Mouse (Mus musculus) CH12.LX (cell line): ENCODE measurements around the gene Gabpb2. TPM values are rescaled to one million over a fixed set of nuclear protein-coding genes. Genes with fewer than 3 reads are reported as not detected.

Source experiments
- DNase-seq: peaks from one replicate; pipeline ENCODE4 v3.0.0-alpha.2; 2013; ENCODE audit errors: extremely low read depth
- H3K27ac ChIP-seq: 2 replicates; pipeline ENCODE4 v1.5.1; 2012; ENCODE audit warnings: low read depth, mild to moderate bottlenecking, control low read depth, moderate library complexity; ENCODE audit not compliant: insufficient read depth
- H3K27me3 ChIP-seq: replicated peaks from 2 replicates; pipeline ENCODE3; 2012; ENCODE audit warnings: inconsistent platforms
- H3K36me3 ChIP-seq, 2 experiments: replicated peaks in 1 of 2; 2 replicates each; pipeline versions ENCODE3 to v1.6.1; 2012; ENCODE audit warnings: inconsistent platforms in 1 of 2, low read length in 1 of 2, mild to moderate bottlenecking in 1 of 2, mixed read lengths in 1 of 2, moderate library complexity in 1 of 2; ENCODE audit not compliant: control insufficient read depth in 1 of 2, insufficient read depth in 1 of 2
- H3K4me1 ChIP-seq, 2 experiments: 2 replicates each; pipeline ENCODE4 v1.6.1; 2012; ENCODE audit warnings: inconsistent platforms in 1 of 2, moderate library complexity in 1 of 2; ENCODE audit not compliant: insufficient read depth in 2 of 2, control insufficient read depth in 1 of 2
- H3K4me2 ChIP-seq: 2 replicates; pipeline ENCODE4 v1.6.1; 2012; ENCODE audit warnings: low read depth, mild to moderate bottlenecking, control low read depth; ENCODE audit not compliant: poor library complexity, insufficient read depth, severe bottlenecking
- H3K4me3 ChIP-seq, 3 experiments: fragments of 150-350 bp in 1 of 3; sonication (generic) in 1 of 3; replicated peaks in 1 of 3; 2 replicates each; pipeline versions ENCODE3 to v1.5.1; 2011 to 2012; ENCODE audit warnings: low read depth in 2 of 3, low read length in 2 of 3, mild to moderate bottlenecking in 2 of 3, moderate library complexity in 2 of 3, control low read depth in 1 of 3, improper control_type of control experiment in 1 of 3, inconsistent platforms in 1 of 3, mixed read lengths in 1 of 3; ENCODE audit not compliant: poor library complexity in 1 of 3
- H3K79me2 ChIP-seq: replicated peaks from 2 replicates; pipeline ENCODE4 v1.6.1; 2012; ENCODE audit warnings: mild to moderate bottlenecking, moderate library complexity; ENCODE audit not compliant: control insufficient read depth, poor library complexity, insufficient read depth, severe bottlenecking; ENCODE audit errors: extremely low read depth
- H3K9ac ChIP-seq: 2 replicates; pipeline ENCODE4 v1.6.1; 2012; ENCODE audit warnings: low read depth, mild to moderate bottlenecking, control low read depth, moderate library complexity; ENCODE audit not compliant: insufficient read depth
- H3K9me3 ChIP-seq: replicated peaks from 2 replicates; pipeline ENCODE3; 2012; ENCODE audit warnings: low read length, inconsistent platforms, mixed read lengths
- E2F4 ChIP-seq: IDR thresholded peaks from 2 replicates; pipeline ENCODE4 v1.6.1; 2011; ENCODE audit warnings: low read depth, low read length, improper control_type of control experiment; ENCODE audit not compliant: insufficient replicate concordance
- ELF1 ChIP-seq: IDR thresholded peaks from 2 replicates; pipeline ENCODE4 v1.6.1; 2014; ENCODE audit warnings: low read depth, mild to moderate bottlenecking, inconsistent platforms, low read length, improper control_type of control experiment
- ETS1 ChIP-seq: conservative IDR thresholded peaks from 2 replicates; pipeline ENCODE4 v1.6.1; 2012; ENCODE audit warnings: low read depth, mild to moderate bottlenecking, inconsistent platforms, low read length, improper control_type of control experiment, moderate library complexity
- HCFC1 ChIP-seq: IDR thresholded peaks from 2 replicates; pipeline ENCODE4 v1.6.1; 2012; ENCODE audit warnings: low read depth, mild to moderate bottlenecking, inconsistent platforms, low read length, improper control_type of control experiment
- JUND ChIP-seq: conservative IDR thresholded peaks from 2 replicates; pipeline ENCODE4 v1.6.1; 2011; ENCODE audit warnings: low read depth, low read length, improper control_type of control experiment
- KAT2A ChIP-seq: IDR thresholded peaks from 2 replicates; pipeline ENCODE4 v1.6.1; 2012; ENCODE audit warnings: low read length, improper control_type of control experiment, inconsistent platforms; ENCODE audit not compliant: insufficient replicate concordance
- MEF2A ChIP-seq: IDR thresholded peaks from 2 replicates; pipeline ENCODE4 v1.6.1; 2014; ENCODE audit warnings: low read depth, mild to moderate bottlenecking, inconsistent platforms, low read length, improper control_type of control experiment, borderline replicate concordance
- PAX5 ChIP-seq: IDR thresholded peaks from 2 replicates; pipeline ENCODE4 v1.6.1; 2012; ENCODE audit warnings: low read length, inconsistent platforms, mixed read lengths
- SMC3 ChIP-seq: IDR thresholded peaks from 2 replicates; pipeline ENCODE4 v1.6.1; 2011; ENCODE audit warnings: low read depth, low read length, improper control_type of control experiment
- TCF12 ChIP-seq: IDR thresholded peaks from 2 replicates; pipeline ENCODE4 v1.6.1; 2014; ENCODE audit warnings: low read depth, mild to moderate bottlenecking, inconsistent platforms, low read length, improper control_type of control experiment
- USF1 ChIP-seq: IDR thresholded peaks from 2 replicates; pipeline ENCODE4 v1.6.1; 2014; ENCODE audit warnings: low read depth, mild to moderate bottlenecking, inconsistent platforms, low read length, improper control_type of control experiment
- USF2 ChIP-seq: conservative IDR thresholded peaks from 2 replicates; pipeline ENCODE4 v1.6.1; 2011; ENCODE audit warnings: low read depth, low read length, improper control_type of control experiment
- ZC3H11A ChIP-seq: IDR thresholded peaks from 2 replicates; pipeline ENCODE4 v1.6.1; 2012; ENCODE audit warnings: low read depth, mild to moderate bottlenecking, inconsistent platforms, low read length, improper control_type of control experiment
- ZMIZ1 ChIP-seq: IDR thresholded peaks from 2 replicates; pipeline ENCODE4 v1.6.1; 2012; ENCODE audit warnings: low read depth, mild to moderate bottlenecking, inconsistent platforms, low read length, improper control_type of control experiment
- ZNF384 ChIP-seq: IDR thresholded peaks from 2 replicates; pipeline ENCODE4 v1.6.1; 2012; ENCODE audit warnings: low read depth, low read length, improper control_type of control experiment, inconsistent platforms
- dilution Hi-C: fragments of 300-500 bp; cut with MboI; formaldehyde crosslinking; loops from 2 replicates; pipeline ENCODE4 v1.14.3; 2020; ENCODE audit warnings: low sequenced_read_pairs; ENCODE audit not compliant: extremely low pct_unique_long_range_greater_than_20kb, extremely low pct_ligation_motif_present
- in situ Hi-C: fragments of 300-500 bp; cut with MboI; formaldehyde crosslinking; loops from 3 replicates; pipeline ENCODE4 v1.14.3; 2019; ENCODE audit warnings: low sequenced_read_pairs, low pct_ligation_motif_present, low pct_unique_long_range_greater_than_20kb, mixed read lengths
- polyA plus RNA-seq: library from polyadenylated mRNA; unstranded; fragments of >175 nt; gene quantifications from 2 replicates; pipeline ENCODE4 v1.2.1, GENCODE M21; 2012; ENCODE audit warnings: low read depth; ENCODE audit not compliant: insufficient read length
- total RNA-seq, 2 experiments: library from RNA; depleted of rRNA; stranded (reverse); fragments of 300-350 nt in 1 of 2; fragments of >200 nt in 1 of 2; gene quantifications; 2 replicates each; pipeline ENCODE4 v1.2.3; 2012 to 2014

Gene Gabpb2
- total and polyA plus RNA-seq, 3 experiments: 14.7 to 20.6 (median 16.6) TPM

GRCm38 (mm10) chr3:95169996-95170395 is 47.7 kb downstream of the Gabpb2 start:
- Histone ChIP-seq H3K4me3 (no peak overlapping the region), H3K9me3 (peaks cover 8% of the 10 kb centered on the region), H3K36me3 (no peaks in the 10 kb centered on the region), H3K4me1 (peaks cover 0 to 3% of the 10 kb centered on the region in 2 experiments; a peak in 1 of 4 replicates), H3K9ac (no peak overlapping the region)
- dilution Hi-C loops: no loop called here
- no peak for TF ChIP-seq MEF2A
- TF ChIP-seq USF2: no peak
- no peak for TF ChIP-seq E2F4
- TF ChIP-seq JUND: no peak
- no peak for TF ChIP-seq ETS1
- TF ChIP-seq HCFC1: no peak
- no peak for TF ChIP-seq SMC3
- no peak for TF ChIP-seq PAX5
- TF ChIP-seq KAT2A: no peak
- TF ChIP-seq USF1: no peak
- no peak for TF ChIP-seq ZNF384
- no peak for TF ChIP-seq ELF1
- no peak for TF ChIP-seq TCF12
- TF ChIP-seq, all 38 proteins: peak for 0
- no peak for DNase-seq
- Histone ChIP-seq H3K79me2 (no peaks in the 10 kb centered on the region), H3K27ac (no peak overlapping the region), H3K4me2 (no peak overlapping the region), H3K27me3 (peaks cover 46% of the 10 kb centered on the region)
- in situ Hi-C loops: no loop called here

GRCm38 (mm10) chr3:95164840-95165239 is 52.9 kb downstream of the Gabpb2 start:
- Histone ChIP-seq H3K27me3 (peaks cover 80% of the 10 kb centered on the region), H3K79me2 (no peaks in the 10 kb centered on the region), H3K4me1 (peaks cover 3 to 13% of the 10 kb centered on the region in 2 experiments; a peak in 2 of 4 replicates), H3K9me3 (no peaks in the 10 kb centered on the region), H3K27ac (no peak overlapping the region), H3K4me3 (no peak overlapping the region), H3K36me3 (no peaks in the 10 kb centered on the region), H3K9ac (no peak overlapping the region), H3K4me2 (no peak overlapping the region)
- dilution Hi-C loops: no loop called here
- DNase-seq: no peak
- no peak for TF ChIP-seq E2F4
- in situ Hi-C loops: no loop called here

- dilution Hi-C loops: no loop called here
- no peak for DNase-seq
Measured at GRCm38 (mm10) chr3:95164256-95164550, 53.5 kb downstream of the Gabpb2 start.

More at GRCm38 (mm10) chr3:95164256-95164550, 53.5 kb downstream of the Gabpb2 start:
- H3K9me3 ChIP-seq: no peaks in the 10 kb centered on the region
- peaks cover 76% of the 10 kb centered on the region for H3K27me3 ChIP-seq
- H3K36me3 ChIP-seq: no peaks in the 10 kb centered on the region
- H3K4me1 ChIP-seq: peaks cover 6 to 20% of the 10 kb centered on the region in 2 experiments; a peak in 3 of 4 replicates
- H3K4me2 ChIP-seq: no peak overlapping the region
- H3K4me3 ChIP-seq: no peak overlapping the region
- TF ChIP-seq ZMIZ1 (no peak), ZC3H11A (no peak)
- TF ChIP-seq, all 38 proteins: peak for 0
- Histone ChIP-seq H3K27ac (no peak overlapping the region), H3K9ac (no peak overlapping the region), H3K79me2 (no peaks in the 10 kb centered on the region)
- in situ Hi-C loops: no loop called here
